Mouse (Mus musculus): ENCODE data around the gene Cldn13.

- TF ChIP-seq CTCF (IDR thresholded peaks at IDR 0.05; ENCODE audit: extremely low read depth, insufficient read depth, insufficient read length, insufficient replicate concordance) (no peak), POLR2A (IDR thresholded peaks at IDR 0.05; ENCODE audit: low read depth, low read length) (no peak)
These were observed 8.7 kb downstream of the Cldn13 start, which contains the start of gene Tmem270 for GRCm38 (mm10) chr5:134906633-134907032.

All from spleen, adult 2 months (tissue).